Mouse (Mus musculus): ENCODE measurements around the gene Tango2. TPM values are rescaled to one million over a fixed set of nuclear protein-coding genes. Genes with fewer than 3 reads are reported as not detected.
A peak's percentile ranks its signal among the peaks of the same experiment; 100 is the strongest.

Gene Tango2
- total RNA-seq (2021) = 100 to 1,000 TPM; 102 to 116 TPM
- long read RNA-seq, transcript Tango2-201 (9 exons, 1,622 nt) = major isoform, 17 of 100 reads
- long read RNA-seq, partial matches to known transcripts = 19 of 100 reads
- long read RNA-seq, other reads (novel, unspliced or antisense) = 64 of 100 reads

DNA sequence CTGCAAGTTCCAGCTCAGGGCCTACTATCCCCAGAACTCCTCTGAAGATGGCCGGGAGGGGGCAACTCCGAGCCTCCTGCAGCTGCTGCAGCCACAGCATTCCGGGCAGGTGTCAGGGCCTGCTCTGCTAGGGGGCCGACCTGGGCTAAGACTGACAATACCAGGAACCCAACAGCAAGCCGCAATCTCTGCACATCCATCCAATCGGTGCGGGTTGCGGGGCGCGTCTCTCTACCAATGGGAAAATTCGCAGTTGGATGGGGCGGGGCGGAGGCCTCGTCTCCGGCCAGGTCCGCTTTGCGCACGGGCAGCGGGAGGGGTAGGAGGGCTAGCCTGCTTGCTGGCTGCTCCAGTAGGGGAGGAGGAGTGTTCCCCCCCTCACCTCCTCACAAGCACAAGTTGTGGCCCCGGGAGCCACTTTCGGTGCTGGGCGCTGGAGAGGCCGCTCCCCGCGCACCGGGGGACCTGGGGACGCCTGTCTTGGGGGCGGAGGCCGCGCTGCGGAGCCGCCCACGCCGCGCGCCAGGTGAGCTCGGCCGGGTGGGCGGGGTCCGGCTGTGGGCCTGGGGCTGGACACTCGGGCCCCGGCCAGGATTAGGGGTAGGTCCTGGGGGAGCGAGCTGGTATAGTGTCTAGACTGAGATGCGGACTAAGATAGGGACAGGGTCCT lies at the start of gene Tango2, which contains the start of gene Arvcf:
Tango2 (minus strand) TSS at position 173 of the 670 bp plus-strand sequence.
Arvcf (plus strand) TSS at position 252 of the 670 bp plus-strand sequence.
- peak; percentile 93 to 97 for DNase-seq (ENCODE audit: low spot score in 2 of 2)

DNA sequence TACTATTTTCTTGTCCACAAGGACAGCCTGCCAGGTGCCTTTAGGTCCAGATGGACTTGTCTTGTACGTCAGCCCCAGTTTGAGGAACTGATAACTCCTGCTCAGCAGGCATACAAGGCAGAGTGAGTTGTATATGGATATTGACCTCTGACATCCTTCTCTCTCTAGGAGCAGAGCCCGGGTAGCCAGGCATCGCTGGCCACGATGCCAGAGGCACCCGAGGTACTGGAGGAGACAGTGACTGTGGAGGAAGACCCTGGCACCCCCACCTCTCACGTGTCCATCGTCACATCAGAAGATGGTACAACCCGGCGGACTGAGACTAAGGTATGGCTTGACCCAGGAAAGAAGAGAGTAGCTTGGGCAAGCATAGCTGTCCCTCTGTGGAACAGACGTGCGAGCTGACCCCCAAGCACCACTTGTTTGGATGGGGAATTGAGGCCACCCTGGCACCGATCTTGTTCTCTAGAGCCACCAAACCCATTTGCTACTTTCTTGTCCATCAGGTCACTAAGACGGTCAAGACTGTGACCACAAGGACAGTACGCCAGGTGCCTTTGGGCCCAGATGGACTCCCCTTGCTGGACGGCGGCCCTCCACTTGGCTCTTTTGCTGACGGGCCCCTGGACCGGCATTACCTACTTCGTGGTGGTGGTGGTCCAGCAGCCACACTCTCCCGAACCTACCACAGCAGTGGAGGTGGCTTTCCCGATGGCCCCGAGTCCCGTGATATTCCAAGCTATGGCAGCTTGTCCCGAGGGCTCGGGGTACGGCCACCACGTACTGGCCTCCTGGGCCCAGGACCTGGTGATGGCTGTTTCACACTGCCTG lies 49.1 kb upstream of the Tango2 start:
- DNase-seq (ENCODE audit: low spot score in 2 of 2) = no peak

DNA sequence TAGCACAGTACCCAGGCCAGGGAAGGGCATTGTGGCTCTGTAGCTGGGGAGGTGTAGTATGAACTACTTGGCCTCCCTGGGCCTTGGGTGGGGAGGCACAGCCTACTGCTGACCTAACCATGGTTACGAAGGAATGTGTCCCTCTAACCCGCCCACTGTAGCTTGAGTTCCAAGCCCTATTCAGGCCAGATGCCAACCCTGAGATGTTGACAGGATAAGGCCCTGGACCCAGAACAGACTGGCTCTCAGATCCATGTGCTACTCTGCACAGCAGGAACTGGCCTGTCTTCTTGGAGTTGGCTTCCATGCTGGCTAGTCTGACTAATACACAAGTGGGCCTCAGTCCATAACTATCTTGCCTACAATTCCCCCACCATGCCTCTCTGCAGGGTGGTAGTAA lies 48.3 kb upstream of the Tango2 start:
- DNase-seq (ENCODE audit: low spot score in 2 of 2) = no peak

DNA sequence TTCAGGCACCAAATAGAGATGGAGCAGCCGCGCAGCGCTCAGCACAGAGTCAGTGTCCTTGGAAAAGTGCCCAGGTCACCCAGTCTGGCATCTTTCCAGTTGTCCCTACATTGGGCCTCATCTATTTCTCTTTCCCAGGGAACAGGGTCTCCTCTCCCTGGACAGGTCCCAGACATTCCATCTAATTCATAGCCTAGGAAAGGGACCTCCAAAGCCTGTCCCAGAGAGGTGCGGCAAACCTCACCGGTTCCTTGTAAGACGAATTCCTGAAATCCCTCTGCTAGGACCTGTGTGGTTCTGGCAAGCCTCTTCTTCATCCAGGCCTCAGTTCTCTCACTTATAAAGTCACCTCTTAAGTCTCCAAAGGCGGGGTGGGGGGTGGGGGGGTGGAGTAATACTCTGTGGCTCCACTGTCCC lies 47.7 kb upstream of the Tango2 start:
- no peak for DNase-seq (ENCODE audit: low spot score in 2 of 2)

DNA sequence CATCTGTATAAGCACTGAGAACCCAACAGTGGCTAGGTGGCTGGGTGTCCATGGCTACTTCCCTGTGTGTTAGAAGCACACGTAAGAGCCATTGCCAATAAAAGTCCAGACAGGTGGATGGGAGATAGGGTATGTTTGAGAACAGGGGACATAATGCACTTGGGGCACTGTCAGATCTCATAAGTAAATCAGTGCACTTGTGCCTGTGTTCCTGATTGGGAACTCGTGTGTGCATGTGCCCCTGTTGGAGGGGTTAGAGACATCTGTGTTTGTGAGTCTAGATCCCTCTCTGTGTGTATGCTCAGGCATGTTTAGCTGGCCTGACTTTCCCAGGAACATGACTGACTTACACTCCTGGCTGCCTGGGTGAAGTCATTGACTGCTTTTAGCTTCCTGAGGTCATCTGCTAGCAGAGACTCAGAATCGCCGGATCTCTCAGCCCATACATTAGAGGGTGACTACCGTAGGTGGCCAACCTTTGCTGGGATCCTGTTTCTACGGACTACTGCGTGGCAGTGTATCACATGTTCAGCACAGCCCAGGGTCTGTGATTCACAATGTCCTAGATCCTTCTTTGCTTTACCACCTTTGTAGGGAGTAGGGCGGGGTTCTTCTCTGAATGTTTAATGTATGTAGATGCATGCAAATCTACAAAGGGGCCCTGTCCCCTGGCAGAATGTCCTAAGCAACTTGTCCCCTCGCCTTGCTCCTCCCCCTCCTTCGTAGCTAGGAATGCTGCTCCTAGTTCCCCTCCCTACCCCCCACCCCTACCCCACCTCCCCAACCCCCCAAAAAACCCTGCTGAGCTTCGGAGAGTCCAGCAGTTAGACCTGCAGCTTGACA lies 47.1 kb upstream of the Tango2 start:
- DNase-seq (ENCODE audit: low spot score in 2 of 2) = no peak

DNA sequence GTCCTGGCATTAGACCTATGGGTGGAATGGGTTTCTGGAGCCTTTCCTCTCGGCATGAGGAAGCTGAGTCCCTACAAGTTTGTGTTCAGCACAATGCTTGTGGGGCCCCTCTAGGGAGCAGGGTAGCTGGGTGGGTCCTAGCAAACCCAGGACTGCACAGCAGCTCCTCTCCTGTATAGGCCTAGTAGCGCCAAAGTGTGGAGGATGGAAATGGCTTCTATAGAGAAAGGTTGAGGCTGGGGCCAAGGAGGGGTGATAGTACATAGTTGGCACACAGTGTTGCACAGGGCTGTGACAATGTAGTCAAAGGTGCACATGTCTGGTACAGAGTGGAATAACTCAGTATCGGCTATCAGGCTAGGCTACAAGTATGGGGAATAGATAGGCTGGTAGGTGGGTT lies 46.2 kb upstream of the Tango2 start:
- no peak for DNase-seq (ENCODE audit: low spot score in 2 of 2)

DNA sequence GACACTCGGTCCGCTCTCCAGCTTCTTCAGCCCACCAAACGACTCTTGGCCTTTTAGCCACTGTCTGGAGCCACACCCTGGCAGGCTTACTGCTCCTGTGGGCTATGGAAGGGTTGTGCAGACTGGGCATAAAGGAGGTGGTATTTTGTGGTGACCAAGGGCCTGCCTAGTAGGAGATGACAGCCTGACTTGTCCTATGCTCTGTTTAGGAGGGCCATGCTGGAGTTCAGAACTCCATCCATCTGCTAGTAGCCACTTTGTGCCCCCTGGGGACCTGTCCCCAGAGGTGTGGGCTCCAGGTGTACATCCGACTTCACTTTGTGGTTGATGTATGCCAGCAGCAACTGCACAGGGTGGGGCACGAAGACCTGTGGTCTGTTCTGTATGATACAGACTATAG lies 45.7 kb upstream of the Tango2 start:
- DNase-seq (ENCODE audit: low spot score in 2 of 2) = no peak

DNA sequence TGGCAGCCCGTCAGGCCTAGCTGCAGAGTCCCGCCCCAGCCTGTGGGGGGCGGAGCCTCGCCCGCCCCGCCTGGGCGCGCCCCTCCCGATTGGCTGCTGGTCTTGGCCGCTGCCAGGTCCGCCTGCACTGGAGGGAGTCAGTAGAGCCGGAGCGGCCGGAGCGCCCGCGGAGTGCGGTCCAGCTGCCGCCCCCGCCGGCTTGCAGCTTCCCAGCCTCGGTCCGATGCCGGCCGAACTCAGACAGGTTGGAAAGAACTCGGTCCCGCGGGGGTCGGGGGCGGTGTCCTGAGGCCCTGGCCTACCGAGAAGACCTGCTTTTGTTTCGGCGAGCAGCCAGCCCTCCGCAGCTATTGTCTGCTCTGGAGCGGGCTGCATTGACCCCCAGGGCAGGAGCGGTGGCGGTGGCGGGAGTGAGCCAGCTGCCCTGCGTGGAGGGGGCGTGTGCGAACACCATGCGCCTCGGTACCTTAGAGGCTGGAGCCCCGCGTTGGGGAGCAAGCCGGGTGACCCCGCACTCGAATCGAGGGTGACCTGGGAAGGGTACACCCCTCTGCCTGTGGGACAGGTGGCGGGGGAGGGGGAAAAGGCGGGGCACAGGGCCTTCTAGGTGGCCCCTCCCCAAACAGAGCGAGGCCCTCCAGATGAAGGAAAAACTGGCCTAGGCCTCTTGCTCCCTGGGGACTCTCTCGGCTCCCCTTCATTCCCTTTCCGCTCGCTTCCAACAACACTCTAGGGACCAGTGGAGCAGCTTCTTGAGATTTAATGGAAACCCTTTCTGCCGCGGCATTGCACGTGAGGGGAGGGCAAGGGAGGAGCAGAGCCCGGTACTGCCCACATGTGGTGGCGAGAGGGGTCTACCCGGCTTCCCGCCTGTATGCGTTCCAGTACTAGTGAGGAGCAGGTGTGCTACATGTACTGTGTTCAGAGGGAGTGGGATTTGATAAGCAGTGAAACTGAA lies 44.8 kb upstream of the Tango2 start:
- peak; percentile 52 to 74 for DNase-seq (ENCODE audit: low spot score in 2 of 2)

DNA sequence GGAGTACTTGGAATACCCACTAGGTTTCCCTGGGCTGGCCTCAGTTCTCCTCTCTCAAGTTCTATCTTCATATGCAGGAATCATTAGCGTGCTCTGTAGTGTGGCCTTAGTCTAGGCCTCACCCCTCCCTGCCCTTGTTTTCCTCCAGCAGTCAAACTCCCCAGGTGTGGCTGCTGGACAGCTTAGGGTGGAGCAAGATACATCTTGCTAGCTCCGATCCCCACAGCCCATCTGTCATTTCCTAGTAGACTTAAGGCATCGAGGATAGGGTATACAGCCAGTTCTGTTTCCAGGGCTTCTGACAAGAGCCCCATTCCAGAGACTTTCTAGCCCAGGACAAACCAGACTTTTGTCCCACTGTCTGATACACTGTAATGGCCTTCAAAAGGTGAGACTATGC lies 43.8 kb upstream of the Tango2 start:
- DNase-seq (ENCODE audit: low spot score in 2 of 2) = no peak

DNA sequence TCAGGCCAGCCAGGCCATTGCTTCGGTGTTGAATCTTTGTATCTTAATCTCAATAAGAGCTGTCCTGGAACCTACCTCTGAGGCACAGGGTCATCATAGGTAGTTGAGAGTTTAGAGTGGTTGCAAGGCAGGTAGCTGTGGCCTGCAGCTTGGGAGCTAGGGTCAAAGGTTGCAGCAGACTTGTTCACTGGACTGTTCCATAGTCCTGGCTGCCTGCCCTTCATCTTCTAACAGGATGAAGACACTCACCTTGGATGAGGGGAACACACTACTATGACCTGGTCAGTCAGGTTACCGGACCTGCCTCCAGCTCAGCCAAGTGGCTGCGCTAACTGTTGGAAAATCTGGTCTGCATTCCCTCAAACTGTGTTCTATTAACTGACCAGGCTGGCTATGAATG lies 43.2 kb upstream of the Tango2 start:
- DNase-seq (ENCODE audit: low spot score in 2 of 2) = no peak

DNA sequence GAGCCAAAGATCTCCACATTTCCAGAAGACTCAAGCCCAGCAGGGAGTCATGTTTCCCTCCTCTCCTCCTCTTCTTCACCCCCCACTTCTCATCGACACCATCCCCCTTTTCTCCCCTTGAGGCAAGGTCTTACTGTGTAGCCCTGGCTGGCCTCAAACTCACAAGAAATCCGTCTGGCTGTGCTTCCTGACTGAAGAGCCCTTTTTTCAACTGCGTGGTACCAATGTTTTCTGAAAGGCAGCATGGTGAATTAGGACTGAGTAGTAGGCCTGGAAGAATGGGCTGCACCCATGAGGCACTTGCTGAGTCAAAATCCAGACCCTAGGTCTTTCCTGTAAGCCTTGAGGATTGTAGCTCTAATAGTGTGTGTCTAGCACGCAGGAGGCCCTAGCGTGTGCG lies 42.5 kb upstream of the Tango2 start:
- DNase-seq (ENCODE audit: low spot score in 2 of 2) = no peak

DNA sequence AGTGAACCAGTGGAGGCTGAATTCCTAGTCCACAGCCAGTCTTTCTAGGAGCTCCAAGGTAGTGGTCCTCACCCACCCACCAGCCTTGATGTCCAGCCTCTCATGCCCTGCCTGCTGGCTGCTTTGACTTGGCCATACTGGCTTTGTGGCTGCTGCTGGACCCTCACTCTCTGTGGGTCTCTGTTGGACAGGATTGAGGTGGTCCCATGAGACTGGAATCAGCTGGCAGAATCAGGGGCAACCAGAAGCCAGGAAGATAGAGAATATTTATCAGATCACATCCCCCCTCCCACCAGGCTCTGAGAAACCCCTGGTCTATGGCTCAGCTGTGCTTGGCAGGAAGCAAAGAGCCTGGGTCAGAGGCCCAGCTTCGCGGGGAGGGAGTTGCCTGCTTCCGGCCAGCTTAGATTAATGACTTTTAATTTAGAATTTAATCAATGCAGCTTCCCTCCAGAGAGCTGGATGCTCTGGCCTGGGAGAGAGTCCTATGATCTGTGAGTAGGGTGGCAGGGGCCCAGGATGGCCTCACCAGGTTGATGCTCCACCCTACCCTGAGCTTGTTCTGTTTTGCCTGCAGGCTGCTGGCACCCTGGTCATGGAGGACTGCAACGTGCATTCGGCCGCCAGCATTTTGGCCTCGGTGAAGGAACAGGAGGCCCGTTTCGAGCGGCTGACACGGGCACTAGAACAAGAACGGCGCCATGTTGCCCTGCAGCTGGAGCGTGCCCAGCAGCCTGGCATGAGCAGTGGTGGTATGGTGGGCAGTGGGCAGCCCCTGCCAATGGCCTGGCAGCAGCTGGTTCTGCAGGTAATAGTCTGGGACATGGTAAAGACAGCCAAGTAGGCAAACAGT lies 40.9 kb upstream of the Tango2 start:
- DNase-seq (ENCODE audit: low spot score in 2 of 2) = no peak

DNA sequence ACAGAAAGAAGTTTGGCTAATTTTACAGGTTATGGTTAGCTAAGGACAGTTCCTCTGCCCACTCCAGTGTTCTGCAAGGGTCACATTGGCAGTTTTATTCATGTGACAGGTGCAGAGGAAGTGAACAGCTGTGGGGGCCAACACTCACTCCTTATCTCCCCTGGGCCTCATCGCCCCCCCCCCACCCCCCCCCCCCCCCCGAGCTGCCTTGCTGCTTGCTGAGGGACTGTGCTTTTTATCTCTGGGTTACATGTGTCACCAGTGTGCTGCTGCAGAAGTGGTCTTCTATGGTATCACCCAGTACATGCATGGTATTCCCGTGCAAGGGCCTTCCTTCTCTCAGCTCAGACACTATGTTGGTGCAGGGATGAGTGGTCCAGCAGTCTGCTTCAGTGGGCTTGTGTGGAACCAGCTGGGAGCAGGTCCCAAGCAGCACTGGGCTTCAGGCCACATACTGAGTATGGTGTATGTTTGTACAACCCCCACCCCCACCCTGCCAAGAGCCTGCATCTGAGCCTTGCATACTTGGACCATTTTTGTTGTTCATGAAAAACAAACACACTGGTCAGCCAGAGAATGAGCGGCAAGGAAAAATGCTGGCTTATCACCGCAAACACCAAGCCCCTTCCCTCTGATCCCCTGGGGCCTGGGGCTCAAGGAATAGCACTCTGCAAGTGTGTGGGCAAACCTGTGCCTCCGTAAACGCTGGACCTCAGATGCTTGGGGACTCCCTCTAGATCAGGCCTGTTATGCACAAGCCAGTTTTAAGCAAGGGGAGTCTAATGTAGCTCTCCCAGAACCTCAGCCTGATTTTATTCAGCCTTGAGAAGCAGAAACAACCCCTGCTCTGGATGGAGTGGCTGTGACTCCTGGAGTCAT lies 40.0 kb upstream of the Tango2 start:
- DNase-seq (ENCODE audit: low spot score in 2 of 2) = no peak

DNA sequence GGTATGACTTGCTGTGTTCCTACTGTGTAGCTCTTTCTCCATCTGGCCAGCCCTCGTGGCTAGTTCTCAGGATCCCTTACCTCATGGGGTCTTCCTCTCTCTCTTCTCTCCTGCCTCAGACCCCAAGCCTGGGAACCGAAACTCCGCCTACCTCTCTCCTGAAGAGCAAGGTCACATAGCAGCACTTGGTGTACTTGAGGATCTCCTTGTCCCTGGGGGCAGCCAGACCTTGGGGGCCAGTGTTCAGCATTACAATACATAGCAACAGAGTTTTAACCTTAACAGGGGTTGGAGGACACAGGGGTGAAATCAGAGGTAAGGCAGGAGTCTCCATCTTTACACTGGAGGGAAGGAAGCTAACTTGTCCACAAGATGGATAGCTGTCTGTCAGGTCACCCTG lies 39.1 kb upstream of the Tango2 start:
- no peak for DNase-seq (ENCODE audit: low spot score in 2 of 2)

DNA sequence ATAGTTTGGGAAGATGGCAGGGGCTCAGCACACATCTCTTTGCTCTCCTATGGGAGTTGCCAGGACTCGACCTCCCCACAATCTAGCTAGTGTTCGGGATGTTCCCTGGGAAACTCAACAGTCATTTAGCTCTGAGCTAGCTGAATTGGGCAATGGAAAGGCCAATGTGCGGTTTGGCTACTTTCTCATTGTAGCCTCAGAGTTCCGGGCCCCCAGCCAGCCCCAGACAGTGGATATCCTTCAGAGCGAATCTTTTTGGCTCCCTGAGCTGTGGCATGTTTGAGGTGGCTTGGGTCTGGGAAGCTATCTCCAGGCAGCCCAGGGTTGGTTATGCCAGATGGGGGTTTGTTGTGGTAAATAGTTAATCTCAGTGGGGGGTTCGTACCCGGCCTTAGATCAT lies 38.5 kb upstream of the Tango2 start:
- DNase-seq (ENCODE audit: low spot score in 2 of 2) = no peak

DNA sequence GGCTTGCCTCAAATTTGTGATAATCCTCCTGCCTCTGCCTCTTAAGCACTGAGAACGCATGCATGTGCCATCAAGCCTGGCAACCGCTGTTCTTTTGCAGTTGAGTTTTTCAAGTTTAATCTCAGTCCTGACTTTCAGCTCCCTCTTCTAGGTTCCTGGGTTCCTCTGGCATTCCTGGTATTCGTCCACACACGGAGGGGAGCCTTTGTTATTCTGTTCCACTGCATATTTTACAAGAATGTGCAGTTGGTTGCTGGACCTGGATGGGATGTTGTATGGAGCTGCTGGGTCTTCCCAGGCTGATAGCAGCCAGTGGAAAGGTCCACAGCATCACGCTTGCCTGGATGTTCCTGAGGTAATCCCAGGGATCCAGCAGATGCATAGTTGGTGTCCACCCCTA lies 37.5 kb upstream of the Tango2 start:
- no peak for DNase-seq (ENCODE audit: low spot score in 2 of 2)

DNA sequence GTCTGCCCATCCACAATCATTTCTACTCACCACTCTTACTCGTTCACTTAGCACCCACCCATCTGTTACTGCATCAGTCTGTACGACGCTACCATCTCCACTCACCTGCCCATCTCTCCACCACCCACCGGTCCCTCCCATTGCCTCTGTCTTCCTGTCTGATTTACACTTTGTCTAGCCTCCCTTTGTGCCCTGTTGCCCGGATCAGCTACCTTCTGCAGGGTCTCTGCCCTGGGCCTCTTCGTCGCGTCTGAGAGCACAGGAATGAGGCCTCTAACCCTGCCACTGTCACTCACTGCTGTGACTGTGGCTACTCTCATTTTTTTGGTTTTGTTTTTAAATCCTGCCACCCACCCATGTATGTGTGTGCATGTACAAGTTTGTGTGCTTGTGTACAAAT lies 36.8 kb upstream of the Tango2 start:
- DNase-seq (ENCODE audit: low spot score in 2 of 2) = no peak

DNA sequence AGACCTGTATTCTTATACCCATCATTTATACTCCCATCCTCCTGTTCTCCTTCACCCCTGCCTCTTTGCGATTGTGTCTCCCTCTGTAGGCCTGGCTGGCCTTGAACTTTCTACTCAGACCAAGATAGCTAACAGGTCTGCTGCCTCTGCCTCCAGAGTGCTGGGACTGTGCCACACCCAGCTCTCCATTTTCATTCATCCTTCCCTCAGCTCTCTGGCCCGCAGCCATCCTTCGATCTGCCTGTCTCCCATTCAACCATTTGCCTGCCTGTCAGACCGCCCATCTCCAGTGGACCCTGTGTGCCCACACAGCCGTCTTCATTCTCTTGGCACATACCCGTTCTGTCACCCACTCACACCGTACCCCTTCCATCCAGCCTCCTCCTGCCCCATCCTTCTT lies 36.3 kb upstream of the Tango2 start:
- peak in 1 of 2 experiments; percentile 59 for DNase-seq (ENCODE audit: low spot score in 2 of 2)

Measured in layer of hippocampus, adult 18-20 months (tissue).